Mouse (Mus musculus) thymus, adult 2 months (tissue): Measurements from ENCODE around the gene Cntnap2.

Experiments used
- CTCF ChIP-seq: fragments of 200-500 bp; IDR thresholded peaks from 2 replicates; pipeline ENCODE4 v1.5.1; 2012; ENCODE audit warnings: mild to moderate bottlenecking, control low read depth, low read length, moderate library complexity, borderline replicate concordance; ENCODE audit not compliant: control insufficient read depth, poor library complexity, insufficient read depth; ENCODE audit errors: extremely low read depth
- POLR2A ChIP-seq: fragments of 200-500 bp; IDR thresholded peaks from 2 replicates; pipeline ENCODE4 v1.6.1; 2012; ENCODE audit warnings: mild to moderate bottlenecking, low read length, control low read depth, moderate library complexity; ENCODE audit not compliant: control insufficient read depth, poor library complexity, insufficient read depth; ENCODE audit errors: extremely low read depth

DNA sequence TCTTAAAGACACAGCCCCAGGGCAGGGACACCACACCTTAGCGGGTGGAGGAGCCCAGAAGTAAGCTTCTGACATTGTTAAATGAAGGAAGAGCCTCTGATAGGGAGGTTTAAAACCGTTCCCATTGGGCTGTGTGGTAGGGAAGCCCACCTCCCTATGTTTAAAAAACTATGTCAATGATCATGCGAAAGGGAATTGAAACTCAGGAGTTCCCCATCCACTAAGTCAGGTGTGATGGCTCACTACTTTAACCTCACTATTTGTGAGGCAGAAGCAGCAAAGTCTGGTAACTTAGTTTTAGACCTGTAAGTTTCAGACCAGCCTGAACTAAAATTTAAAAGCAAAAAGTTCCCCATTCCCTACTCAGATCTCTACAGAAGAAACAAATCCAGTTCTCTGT lies 2210.3 kb downstream of the Cntnap2 start:
- TF ChIP-seq CTCF (no peak), POLR2A (no peak)
